Mouse (Mus musculus) CD8-positive naive resting alpha-beta T cell, adult 2 months (primary cell): ENCODE measurements around the gene Patz1.

Experiments
- DNase-seq, 2 experiments: peaks; one replicate each; pipeline ENCODE4 v3.0.0; 2022; ENCODE audit warnings: low read depth in 2 of 2, low spot score in 2 of 2

The Patz1 gene

GRCm38 (mm10) chr11:3288521-3289301 is at the start of gene Patz1:
Patz1 (plus strand) TSS chr11:3288874.
- peak in 1 of 2 experiments; percentile 38 for DNase-seq

- no peak for DNase-seq
Observed at GRCm38 (mm10) chr11:3242395-3242794, 46.3 kb upstream of the Patz1 start.

GRCm38 (mm10) chr11:3243771-3244170 is 44.9 kb upstream of the Patz1 start:
- DNase-seq, result no peak

DNA sequence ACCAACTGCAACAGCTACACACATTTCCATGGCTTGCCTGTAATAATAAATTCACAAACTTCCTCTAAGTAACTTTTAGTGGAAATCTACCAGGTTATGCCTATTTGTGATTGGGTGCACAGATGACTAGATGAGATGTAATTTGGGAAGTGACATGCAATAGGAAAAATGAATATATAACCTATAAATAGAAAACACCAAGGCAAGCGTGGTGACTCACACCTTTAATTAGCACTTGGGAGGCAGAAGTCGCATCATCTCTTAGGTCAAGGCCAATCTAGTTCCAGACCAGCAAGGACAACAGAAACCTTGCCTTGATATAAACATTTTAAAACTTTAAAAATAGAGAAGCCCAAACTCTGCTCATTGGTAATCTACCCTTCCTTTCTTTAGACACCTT is 41.3 kb upstream of the Patz1 start:
- no peak for DNase-seq

DNA sequence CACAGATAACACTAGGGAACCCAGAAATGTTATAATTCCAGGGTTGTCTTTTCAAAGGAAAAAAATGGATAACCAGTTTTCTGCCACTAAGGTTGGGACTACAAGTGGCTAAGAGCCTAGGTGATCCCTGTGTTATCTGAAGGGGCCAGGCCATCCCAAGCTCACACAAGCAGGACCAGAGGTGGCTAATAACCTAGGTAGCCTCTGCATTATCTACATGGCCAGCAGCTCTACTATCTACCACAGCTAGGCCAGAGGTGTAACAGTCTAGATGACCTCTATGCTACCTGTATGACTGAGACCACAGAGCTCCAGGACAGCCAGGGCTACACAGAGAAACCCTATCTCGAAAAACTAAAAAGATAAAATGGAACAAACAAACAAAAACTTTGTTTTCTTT is 29.1 kb upstream of the Patz1 start:
- no peak for DNase-seq

GRCm38 (mm10) chr11:3265291-3266078 is 23.2 kb upstream of the Patz1 start:
- DNase-seq, result no peak

GRCm38 (mm10) chr11:3266079-3266685 is 22.5 kb upstream of the Patz1 start, which contains the start of gene Drg1:
Drg1 (minus strand) TSS chr11:3266415.
- peak; percentile 83 to 86 for DNase-seq

- no peak for DNase-seq
Observed at GRCm38 (mm10) chr11:3267133-3267532, 21.5 kb upstream of the Patz1 start.

- DNase-seq, result no peak
Observed at GRCm38 (mm10) chr11:3269241-3269640, 19.4 kb upstream of the Patz1 start.

DNA sequence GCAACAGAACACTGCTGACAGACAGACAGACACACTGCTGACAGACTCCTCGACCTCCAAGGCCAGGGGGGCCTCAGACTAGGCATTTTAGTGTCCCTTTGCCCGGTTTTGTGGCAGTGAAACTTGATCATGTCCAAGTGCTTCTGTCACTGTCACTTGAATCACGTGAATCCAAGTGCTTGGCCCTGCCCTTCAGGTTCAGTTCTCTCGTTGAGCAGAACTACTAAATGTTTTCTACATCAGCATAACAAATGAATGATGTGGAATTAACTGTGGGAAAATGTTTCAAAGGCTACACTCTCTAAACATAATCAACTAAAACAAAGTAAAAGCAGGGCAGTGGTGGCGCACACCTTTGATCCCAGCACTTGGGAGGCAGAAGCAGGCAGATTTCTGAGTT is 10.3 kb upstream of the Patz1 start:
- DNase-seq, result no peak

DNA sequence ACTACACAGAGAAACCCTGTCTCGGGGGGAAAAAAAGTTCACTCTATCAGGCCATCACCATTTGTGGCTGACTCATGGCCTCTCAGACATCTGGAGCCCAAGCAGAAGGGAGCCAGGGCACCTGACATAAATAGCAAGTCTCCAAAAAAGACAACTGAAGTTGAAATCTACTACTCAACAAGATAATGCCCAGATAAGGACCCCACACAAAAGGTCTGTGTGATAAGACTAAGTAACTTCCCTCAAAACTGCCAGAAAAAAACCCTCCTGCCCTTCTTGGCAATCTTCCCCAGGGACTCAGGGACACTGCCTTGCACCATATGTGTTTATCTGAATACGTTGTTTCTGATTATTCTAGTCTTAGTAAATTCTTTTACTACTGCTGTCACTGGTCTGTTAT is 8.9 kb upstream of the Patz1 start:
- DNase-seq, result no peak

DNA sequence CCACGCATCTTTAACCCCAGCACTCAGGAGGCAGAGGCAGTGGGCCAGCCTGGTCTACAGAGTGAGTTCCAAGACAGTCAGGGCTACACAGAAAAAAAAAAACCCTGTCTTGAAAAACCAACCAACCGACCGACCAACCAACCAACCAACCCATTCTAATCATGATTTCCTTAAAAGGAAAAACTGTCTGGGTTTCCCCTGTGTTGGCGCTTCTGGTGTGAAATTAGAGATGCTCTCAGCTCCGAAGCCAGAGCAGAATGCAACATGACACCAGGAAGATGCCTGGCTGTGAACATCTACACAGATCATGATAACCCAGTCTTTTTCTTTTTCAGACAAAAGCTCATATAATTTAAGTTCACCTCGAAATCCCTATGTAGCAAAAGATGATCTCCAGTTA is 5.8 kb upstream of the Patz1 start:
- DNase-seq, result no peak

DNA sequence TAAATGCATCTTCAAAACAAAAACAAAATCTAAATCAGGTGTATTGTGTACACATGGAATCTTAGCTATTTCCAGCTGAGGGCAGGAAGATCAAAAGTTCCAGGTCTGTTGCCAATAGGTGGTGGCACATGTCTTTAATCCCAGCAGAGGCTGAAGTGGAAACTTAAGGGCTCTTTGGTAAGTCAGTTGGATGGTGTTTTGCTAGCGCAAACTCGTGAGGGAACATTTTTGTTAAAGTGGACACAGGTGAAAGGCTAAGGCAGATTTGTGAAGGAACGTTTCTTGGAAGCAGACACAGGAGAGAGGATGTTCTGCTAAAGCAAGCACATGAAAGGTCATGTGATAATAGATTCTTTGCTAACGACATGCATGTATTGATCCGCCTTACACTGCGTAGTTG is 5.0 kb upstream of the Patz1 start:
- no peak for DNase-seq

DNA sequence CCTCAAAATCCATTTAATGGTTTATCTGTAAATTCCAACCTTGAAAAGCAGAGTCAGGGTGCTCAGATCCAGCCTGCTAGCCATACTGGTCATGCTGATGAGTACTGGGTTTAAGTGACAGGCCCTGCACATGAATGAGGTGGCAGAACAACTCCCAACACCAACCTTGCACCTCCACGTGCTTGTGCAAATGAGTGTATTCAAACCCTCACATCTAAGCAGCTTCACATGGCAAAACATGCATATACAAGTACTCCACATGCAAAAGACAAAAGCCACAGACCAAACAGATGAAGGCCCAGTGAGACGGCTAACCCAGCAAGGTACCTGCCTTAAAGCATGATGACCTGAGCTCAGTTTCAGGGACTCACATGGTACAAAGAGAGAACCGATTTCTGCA is 2.7 kb upstream of the Patz1 start:
- DNase-seq, result no peak

GRCm38 (mm10) chr11:3287131-3287530 is 1.5 kb upstream of the Patz1 start:
- DNase-seq, result no peak

GRCm38 (mm10) chr11:3287921-3288320 is 753 bp upstream of the Patz1 start:
- no peak for DNase-seq

GRCm38 (mm10) chr11:3289302-3289802 is 678 bp downstream of the Patz1 start:
- peak in 1 of 2 experiments; percentile 15 for DNase-seq

GRCm38 (mm10) chr11:3289803-3290639 is 1.3 kb downstream of the Patz1 start:
- DNase-seq, result peak; percentile 74 to 80

GRCm38 (mm10) chr11:3290640-3291310 is 2.1 kb downstream of the Patz1 start:
- peak; percentile 34 to 46 for DNase-seq
